Mouse (Mus musculus) bone marrow macrophage, adult 2 months (primary cell): ENCODE measurements around the gene Ece2.

ENCODE experiments used
- CTCF ChIP-seq: IDR thresholded peaks from 2 replicates; pipeline ENCODE4 v1.5.1; 2012; ENCODE audit warnings: low read depth, mild to moderate bottlenecking, low read length, moderate library complexity
- POLR2A ChIP-seq: IDR thresholded peaks from 2 replicates; pipeline ENCODE4 v1.6.1; 2012; ENCODE audit warnings: mild to moderate bottlenecking, low read depth, low read length, borderline replicate concordance

- TF ChIP-seq CTCF (no peak), POLR2A (no peak)
Measured at GRCm38 (mm10) chr16:20673706-20674303, 44.2 kb downstream of the Ece2 start.
